Mouse (Mus musculus) spleen, postnatal 36 days (tissue): Measurements from ENCODE around the gene Macrod2.

ENCODE experiments used
- DNase-seq, 2 experiments: peaks; one replicate each; pipeline ENCODE4 v3.0.0; 2022; ENCODE audit warnings: low spot score in 2 of 2, mixed read lengths in 1 of 2

The Macrod2 gene

GRCm38 (mm10) chr2:141211346-141211745 is 816.2 kb downstream of the Macrod2 start:
- DNase-seq = no peak

GRCm38 (mm10) chr2:141212291-141212690 is 817.2 kb downstream of the Macrod2 start:
- no peak for DNase-seq

- DNase-seq = no peak
These were observed 822.4 kb downstream of the Macrod2 start for GRCm38 (mm10) chr2:141217490-141217889.

GRCm38 (mm10) chr2:141217925-141218324 is 822.8 kb downstream of the Macrod2 start:
- DNase-seq = no peak

- DNase-seq = no peak
These were observed 833.7 kb downstream of the Macrod2 start for GRCm38 (mm10) chr2:141228809-141229208.

- no peak for DNase-seq
These were observed 834.7 kb downstream of the Macrod2 start for GRCm38 (mm10) chr2:141229820-141230219.

GRCm38 (mm10) chr2:141231011-141231668 is 836.0 kb downstream of the Macrod2 start:
- DNase-seq = no peak

GRCm38 (mm10) chr2:141234306-141234705 is 839.2 kb downstream of the Macrod2 start:
- no peak for DNase-seq

- DNase-seq = no peak
These were observed 839.8 kb downstream of the Macrod2 start for GRCm38 (mm10) chr2:141234724-141235453.

GRCm38 (mm10) chr2:141247680-141248079 is 852.6 kb downstream of the Macrod2 start:
- DNase-seq = no peak

- no peak for DNase-seq
These were observed 869.5 kb downstream of the Macrod2 start for GRCm38 (mm10) chr2:141264582-141264981.

- no peak for DNase-seq
These were observed 871.5 kb downstream of the Macrod2 start for GRCm38 (mm10) chr2:141266591-141266990.

GRCm38 (mm10) chr2:141271541-141271940 is 876.4 kb downstream of the Macrod2 start:
- no peak for DNase-seq

GRCm38 (mm10) chr2:141272966-141273365 is 877.9 kb downstream of the Macrod2 start:
- DNase-seq = no peak

GRCm38 (mm10) chr2:141274262-141274661 is 879.2 kb downstream of the Macrod2 start:
- DNase-seq = no peak

- DNase-seq = peak in 1 of 2 experiments; percentile 4
These were observed 884.1 kb downstream of the Macrod2 start for GRCm38 (mm10) chr2:141279130-141279698.

GRCm38 (mm10) chr2:141280817-141281216 is 885.7 kb downstream of the Macrod2 start:
- no peak for DNase-seq

GRCm38 (mm10) chr2:141286110-141286747 is 891.1 kb downstream of the Macrod2 start:
- DNase-seq = no peak

GRCm38 (mm10) chr2:141288494-141288893 is 893.4 kb downstream of the Macrod2 start:
- DNase-seq = no peak

- no peak for DNase-seq
These were observed 894.1 kb downstream of the Macrod2 start for GRCm38 (mm10) chr2:141289059-141289713.

GRCm38 (mm10) chr2:141292847-141293246 is 897.7 kb downstream of the Macrod2 start:
- DNase-seq = no peak

GRCm38 (mm10) chr2:141299168-141299567 is 904.1 kb downstream of the Macrod2 start:
- no peak for DNase-seq
